Mouse (Mus musculus): ENCODE measurements at regions not wholly inside any gene's neighbourhood (a gene's known extent, or its start where the extent isn't known, plus 50 kb on each side); places are given as distances from the start of the nearest gene placed in this dataset.

GRCm38 (mm10) chr2:133373543-133373942, 178.4 kb upstream of the Bmp2 start:
- DNase-seq = no peak

GRCm38 (mm10) chr2:133381054-133381453, 170.9 kb upstream of the Bmp2 start:
- DNase-seq = no peak

GRCm38 (mm10) chr2:133383135-133383920, 168.6 kb upstream of the Bmp2 start:
- DNase-seq = no peak

- no peak for DNase-seq
Observed at GRCm38 (mm10) chr2:133385297-133385696, 166.7 kb upstream of the Bmp2 start.

GRCm38 (mm10) chr2:133387349-133387748, 164.6 kb upstream of the Bmp2 start:
- DNase-seq = no peak

- no peak for DNase-seq
Observed at GRCm38 (mm10) chr2:133392298-133392697, 159.7 kb upstream of the Bmp2 start.

GRCm38 (mm10) chr2:133397566-133397965, 154.4 kb upstream of the Bmp2 start:
- no peak for DNase-seq

- DNase-seq = no peak
Observed at GRCm38 (mm10) chr2:133399059-133399690, 152.8 kb upstream of the Bmp2 start.

GRCm38 (mm10) chr2:133400963-133401362, 151.0 kb upstream of the Bmp2 start:
- DNase-seq = no peak

- DNase-seq = no peak
Observed at GRCm38 (mm10) chr2:133416990-133417581, 134.9 kb upstream of the Bmp2 start.

- no peak for DNase-seq
Observed at GRCm38 (mm10) chr2:133419686-133420303, 132.2 kb upstream of the Bmp2 start.

GRCm38 (mm10) chr2:133425538-133425937, 126.4 kb upstream of the Bmp2 start:
- DNase-seq = no peak

GRCm38 (mm10) chr2:133427039-133427438, 124.9 kb upstream of the Bmp2 start:
- DNase-seq = no peak

GRCm38 (mm10) chr2:133429369-133430062, 122.4 kb upstream of the Bmp2 start:
- DNase-seq = no peak

GRCm38 (mm10) chr2:133430741-133431438, 121.1 kb upstream of the Bmp2 start:
- DNase-seq = no peak

GRCm38 (mm10) chr2:133432141-133432813, 119.7 kb upstream of the Bmp2 start:
- DNase-seq = no peak

GRCm38 (mm10) chr2:133436913-133437843, 114.8 kb upstream of the Bmp2 start:
- DNase-seq = no peak

- no peak for DNase-seq
Observed at GRCm38 (mm10) chr2:133438018-133438417, 113.9 kb upstream of the Bmp2 start.

GRCm38 (mm10) chr2:133443024-133443423, 108.9 kb upstream of the Bmp2 start:
- DNase-seq = no peak

GRCm38 (mm10) chr2:133443490-133443889, 108.5 kb upstream of the Bmp2 start:
- DNase-seq = no peak

- no peak for DNase-seq
Observed at GRCm38 (mm10) chr2:133452947-133453346, 99.0 kb upstream of the Bmp2 start.

Measured in thymus, postnatal 14 days (tissue).